Mouse (Mus musculus) thymus, adult 2 months (tissue): ENCODE data around the gene Srrt.

Source experiments
- CTCF ChIP-seq: fragments of 200-500 bp; IDR thresholded peaks from 2 replicates; pipeline ENCODE4 v1.5.1; 2012; ENCODE audit warnings: mild to moderate bottlenecking, control low read depth, low read length, moderate library complexity, borderline replicate concordance; ENCODE audit not compliant: control insufficient read depth, poor library complexity, insufficient read depth; ENCODE audit errors: extremely low read depth
- POLR2A ChIP-seq: fragments of 200-500 bp; IDR thresholded peaks from 2 replicates; pipeline ENCODE4 v1.6.1; 2012; ENCODE audit warnings: mild to moderate bottlenecking, low read length, control low read depth, moderate library complexity; ENCODE audit not compliant: control insufficient read depth, poor library complexity, insufficient read depth; ENCODE audit errors: extremely low read depth

GRCm38 (mm10) chr5:137304165-137304564 is 3.3 kb downstream of the Srrt start:
- TF ChIP-seq CTCF (no peak), POLR2A (no peak)
